Mouse (Mus musculus): ENCODE measurements around the gene Gm13212.
"Not testable (repeated sequence)": the region's sequence is repeated elsewhere in the genome, so short reads cannot be mapped to it uniquely, and the experiment has no call there.

DNA sequence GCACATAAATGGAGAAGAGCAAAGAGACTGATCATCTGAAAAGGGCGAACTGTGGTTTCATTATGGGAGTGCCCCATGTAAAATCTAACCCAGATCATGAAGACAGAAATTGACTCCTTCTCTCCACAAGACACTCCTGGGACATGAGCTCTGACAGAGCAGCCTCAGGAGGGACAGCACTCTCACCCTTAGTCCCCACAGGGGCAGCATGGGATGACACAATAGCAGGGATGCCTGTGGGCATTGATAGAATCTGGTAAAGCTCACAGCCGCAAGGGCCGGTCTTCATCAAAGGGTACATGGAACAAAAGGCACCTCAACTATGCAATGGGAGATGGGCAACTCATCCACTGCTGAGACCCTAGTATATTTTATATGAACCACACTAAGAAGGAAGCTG, 38.5 kb upstream of the Gm13212 start:
- TF ChIP-seq EP300, CTCF (IDR thresholded peaks at IDR 0.05; ENCODE audit: low read depth): not testable (repeated sequence)
